In genomic region chr4:62695523-62695922, GRCm38 (mm10) we compare ENCODE assay signal across 8 mouse cellular contexts.
DNase-seq lines count a peak whose midpoint lies in the region; ATAC-seq and TF ChIP-seq lines count a peak whose summit lies in the region.

No protein-coding gene starts in this region.

- H3K36me3 ChIP-seq in stomach, embryonic 15.5 days, result no peaks in the 10 kb centered on the region
- peaks cover 9% of the 10 kb centered on the region for H3K36me3 ChIP-seq in stomach, postnatal 0 days (ENCODE audit: control insufficient read depth, insufficient read depth, low read length)
- peaks cover 35% of the 10 kb centered on the region for H3K36me3 ChIP-seq in intestine, postnatal 0 days (ENCODE audit: control insufficient read depth, insufficient read depth)
- H3K36me3 ChIP-seq in midbrain, postnatal 0 days (ENCODE audit: insufficient read depth, low read length), result peaks cover 20% of the 10 kb centered on the region

- DNase-seq in cerebellum, adult 9-11 months, result peak; percentile 61
- DNase-seq in cerebellum, adult 9-10 months, result no peak
- DNase-seq in stomach, postnatal 0 days (ENCODE audit: low spot score), result no peak
- no peak for DNase-seq in midbrain, postnatal 0 days (ENCODE audit: low spot score)
- no peak for DNase-seq in right cerebral cortex, postnatal 14 days
- DNase-seq in adrenal gland, adult 8-10 months, result no peak

- H3K27me3 ChIP-seq in stomach, embryonic 15.5 days (replicated peaks), result no peaks in the 10 kb centered on the region
- H3K27me3 ChIP-seq in stomach, postnatal 0 days (ENCODE audit: control insufficient read depth, insufficient read depth, low read length), result no peaks in the 10 kb centered on the region
- no peaks in the 10 kb centered on the region for H3K27me3 ChIP-seq in intestine, postnatal 0 days (replicated peaks; ENCODE audit: control insufficient read depth, insufficient read depth, low read length)
- H3K27me3 ChIP-seq in midbrain, postnatal 0 days (ENCODE audit: insufficient read depth, low read length), result no peaks in the 10 kb centered on the region

- H3K4me2 ChIP-seq in stomach, embryonic 15.5 days, result no peak overlapping the region
- H3K4me2 ChIP-seq in stomach, postnatal 0 days (replicated peaks; ENCODE audit: low read depth), result no peak overlapping the region
- no peak overlapping the region for H3K4me2 ChIP-seq in intestine, postnatal 0 days (replicated peaks; ENCODE audit: low read depth)
- no peak overlapping the region for H3K4me2 ChIP-seq in midbrain, postnatal 0 days (ENCODE audit: low read depth, low read length, poor library complexity, severe bottlenecking)

- H3K4me3 ChIP-seq in stomach, embryonic 15.5 days (replicated peaks), result no peak overlapping the region
- no peak overlapping the region for H3K4me3 ChIP-seq in stomach, postnatal 0 days (ENCODE audit: low read depth, low read length)
- H3K4me3 ChIP-seq in intestine, postnatal 0 days (ENCODE audit: low read depth, low read length), result no peak overlapping the region
- no peak overlapping the region for H3K4me3 ChIP-seq in midbrain, postnatal 0 days (ENCODE audit: low read depth, low read length)

- H3K9me3 ChIP-seq in stomach, embryonic 15.5 days, result no peaks in the 10 kb centered on the region
- H3K9me3 ChIP-seq in stomach, postnatal 0 days (ENCODE audit: control insufficient read depth, low read length), result no peaks in the 10 kb centered on the region
- no peaks in the 10 kb centered on the region for H3K9me3 ChIP-seq in intestine, postnatal 0 days (ENCODE audit: control insufficient read depth)
- no peaks in the 10 kb centered on the region for H3K9me3 ChIP-seq in midbrain, postnatal 0 days (ENCODE audit: low read length)

- ATAC-seq in stomach, embryonic 15.5 days (ENCODE audit: insufficient read depth, low FRiP score, low read depth), result no peak
- ATAC-seq in stomach, postnatal 0 days (ENCODE audit: low FRiP score, low TSS enrichment), result no peak
- no peak for ATAC-seq in intestine, postnatal 0 days
- no peak for ATAC-seq in midbrain, postnatal 0 days (ENCODE audit: low FRiP score)

- H3K4me1 ChIP-seq in stomach, embryonic 15.5 days, result peaks cover 59% of the 10 kb centered on the region
- H3K4me1 ChIP-seq in stomach, postnatal 0 days (replicated peaks; ENCODE audit: control insufficient read depth, insufficient read depth), result peaks cover 7% of the 10 kb centered on the region; the same call in 1 of the 2 replicates
- H3K4me1 ChIP-seq in intestine, postnatal 0 days (replicated peaks; ENCODE audit: control insufficient read depth, insufficient read depth, low read length), result peaks cover 11% of the 10 kb centered on the region; the same call in 1 of the 2 replicates
- peaks cover 6% of the 10 kb centered on the region; the same call in 1 of the 2 replicates for H3K4me1 ChIP-seq in midbrain, postnatal 0 days (ENCODE audit: insufficient read depth, low read length)

- WGBS in stomach, embryonic 15.5 days, result 64% methylated on average over 8 of the region's 8 CpGs
- WGBS in stomach, postnatal 0 days, result 61% methylated on average over 8 of the region's 8 CpGs
- WGBS in intestine, postnatal 0 days, result 57% methylated on average over 8 of the region's 8 CpGs
- 66% methylated on average over 8 of the region's 8 CpGs for WGBS in midbrain, postnatal 0 days

- TF ChIP-seq CTCF in stomach, postnatal 0 days (IDR thresholded peaks at IDR 0.05; ENCODE audit: low read depth), result no peak
- TF ChIP-seq CTCF in intestine, postnatal 0 days (IDR thresholded peaks at IDR 0.05; ENCODE audit: low read depth), result no peak
- TF ChIP-seq CTCF in midbrain, postnatal 0 days (IDR thresholded peaks at IDR 0.05), result no peak

- no peak for TF ChIP-seq EP300 in stomach, postnatal 0 days (optimal IDR thresholded peaks at IDR 0.05)

- no peak overlapping the region for H3K9ac ChIP-seq in stomach, embryonic 15.5 days
- no peak overlapping the region for H3K9ac ChIP-seq in stomach, postnatal 0 days (ENCODE audit: low read length)
- no peak overlapping the region for H3K9ac ChIP-seq in intestine, postnatal 0 days (ENCODE audit: low read depth, low read length)
- H3K9ac ChIP-seq in midbrain, postnatal 0 days (replicated peaks; ENCODE audit: low read length, poor library complexity, severe bottlenecking), result no peak overlapping the region

- H3K27ac ChIP-seq in stomach, embryonic 15.5 days, result peak overlapping the region; percentile 2; the same call in 1 of the 2 replicates
- no peak overlapping the region for H3K27ac ChIP-seq in stomach, postnatal 0 days (replicated peaks)
- H3K27ac ChIP-seq in intestine, postnatal 0 days (ENCODE audit: low read depth, low read length), result peak overlapping the region; percentile 54
- H3K27ac ChIP-seq in midbrain, postnatal 0 days (ENCODE audit: low read depth, low read length), result peak overlapping the region; percentile 26; the same call in 1 of the 2 replicates
